Mouse (Mus musculus) embryonic fibroblast, embryonic 13.5 days (primary cell): ENCODE results near the gene Ntng1.

ENCODE experiments used
- CTCF ChIP-seq: IDR thresholded peaks from 2 replicates; pipeline ENCODE4 v1.5.1; 2011; ENCODE audit warnings: mild to moderate bottlenecking, control low read depth, low read length, moderate library complexity, borderline replicate concordance; ENCODE audit not compliant: insufficient read depth
- POLR2A ChIP-seq: IDR thresholded peaks from 2 replicates; pipeline ENCODE4 v1.6.1; 2011; ENCODE audit warnings: low read depth, mild to moderate bottlenecking, control low read depth, low read length, moderate library complexity

GRCm38 (mm10) chr3:109807211-109807934, 336.4 kb downstream of the Ntng1 start:
- TF ChIP-seq CTCF: no peak
- no peak for TF ChIP-seq POLR2A
